Mouse (Mus musculus): ENCODE results near the gene Cdpf1. TPM values are rescaled to one million over a fixed set of nuclear protein-coding genes. Genes with fewer than 3 reads are reported as not detected.

Gene Cdpf1
- total RNA-seq (2023) = 22.3 TPM

DNA sequence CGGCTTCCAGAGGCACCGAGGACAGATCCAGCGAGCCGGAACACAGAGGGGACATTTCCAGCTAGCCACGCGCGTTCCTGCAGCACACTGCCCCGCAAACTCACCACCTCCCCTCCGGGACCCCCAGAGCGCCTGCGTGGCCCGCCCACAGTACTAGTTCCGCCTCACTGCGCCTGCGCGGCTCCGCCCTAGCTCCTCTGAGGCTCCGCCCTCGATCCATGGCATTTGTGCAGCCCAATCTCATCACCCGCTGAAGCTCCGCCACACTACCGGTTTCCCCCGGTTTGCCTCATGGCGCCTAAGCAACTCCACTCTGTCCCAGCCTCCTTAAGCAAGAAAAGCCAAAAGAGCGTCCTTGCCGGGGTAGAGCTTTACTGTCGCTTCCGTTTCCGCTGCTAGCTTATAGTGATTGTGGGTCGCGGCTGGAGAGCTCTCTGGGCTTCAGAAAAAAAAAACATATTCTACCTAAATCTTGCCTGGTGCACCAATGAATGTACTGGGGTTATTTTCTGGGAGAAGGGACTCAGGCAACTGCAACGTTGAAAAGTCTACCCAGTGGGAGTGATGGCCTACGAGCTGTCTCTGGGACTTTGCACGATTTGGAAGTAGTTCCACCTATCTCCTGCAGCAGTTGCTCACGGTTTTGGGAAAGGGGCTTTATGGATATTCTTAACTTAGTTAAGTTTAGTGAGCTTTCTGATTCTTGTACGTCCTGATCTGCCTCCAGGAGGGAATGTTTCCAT lies at the start of gene Cdpf1:
Gene Cdpf1, minus strand, starts transcription at position 163 of the 743 bp plus-strand sequence.

DNA sequence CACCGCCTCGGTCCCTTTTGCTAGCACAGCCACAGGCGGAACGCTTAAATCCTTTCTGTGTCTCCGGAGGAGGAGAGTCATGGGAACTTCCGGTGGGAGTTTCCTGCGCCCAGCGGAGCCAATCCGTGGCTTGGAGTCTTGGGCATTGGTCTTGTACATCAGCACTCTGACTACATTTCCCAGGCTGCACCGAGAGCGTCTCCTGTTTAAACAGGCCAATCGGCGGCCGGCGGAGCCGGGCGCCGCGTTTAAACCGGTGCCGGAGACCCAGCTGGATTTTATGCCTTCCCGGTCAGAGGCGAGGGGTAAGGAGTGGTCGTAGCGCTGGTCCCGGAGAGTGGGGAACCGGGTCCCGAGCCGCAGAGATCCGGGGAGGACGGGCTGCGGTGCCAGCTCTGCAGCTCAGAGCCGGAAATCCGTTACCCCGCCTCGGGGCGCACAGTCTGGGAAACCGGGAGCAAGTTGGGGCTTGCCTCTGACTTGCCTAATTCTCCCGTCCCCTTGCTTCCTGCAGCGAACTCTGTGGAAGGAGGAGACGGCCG lies 48.1 kb upstream of the Cdpf1 start, which contains the start of gene Gtse1:
Gene Gtse1, plus strand, starts transcription at position 256 of the 542 bp plus-strand sequence.

DNA sequence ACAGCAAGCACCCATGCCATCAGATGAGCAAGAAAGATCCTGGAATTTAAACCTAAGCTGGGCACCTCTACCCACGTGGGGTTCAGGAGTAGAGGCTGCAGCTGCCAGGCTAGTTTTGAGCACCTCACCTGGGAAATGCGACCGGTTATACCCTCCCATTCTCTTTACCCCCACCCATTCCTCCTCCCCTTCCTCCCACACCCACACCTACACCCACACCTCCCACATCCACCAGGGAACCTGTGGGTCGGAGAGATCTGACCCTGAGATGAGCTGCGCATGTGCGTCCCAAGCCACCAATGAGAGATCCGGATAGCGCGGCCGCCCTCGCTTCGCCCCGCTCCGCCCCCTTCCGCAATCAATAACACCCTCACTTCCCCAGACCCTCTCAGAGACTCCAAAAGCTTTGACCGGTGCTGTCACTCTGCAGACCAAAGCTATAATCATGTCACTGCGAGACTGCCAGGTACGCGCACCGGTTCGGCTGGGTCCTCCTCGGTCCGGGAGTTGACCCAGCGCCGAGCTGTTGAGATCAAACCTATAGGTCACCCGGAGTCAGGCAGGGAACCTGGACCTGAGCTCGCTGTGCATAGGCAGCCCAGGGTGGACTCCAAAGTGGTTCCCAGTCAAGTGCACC lies 20.6 kb upstream of the Cdpf1 start, which contains the start of gene Ttc38:
Gene Ttc38, plus strand, starts transcription at position 353 of the 637 bp plus-strand sequence.

DNA sequence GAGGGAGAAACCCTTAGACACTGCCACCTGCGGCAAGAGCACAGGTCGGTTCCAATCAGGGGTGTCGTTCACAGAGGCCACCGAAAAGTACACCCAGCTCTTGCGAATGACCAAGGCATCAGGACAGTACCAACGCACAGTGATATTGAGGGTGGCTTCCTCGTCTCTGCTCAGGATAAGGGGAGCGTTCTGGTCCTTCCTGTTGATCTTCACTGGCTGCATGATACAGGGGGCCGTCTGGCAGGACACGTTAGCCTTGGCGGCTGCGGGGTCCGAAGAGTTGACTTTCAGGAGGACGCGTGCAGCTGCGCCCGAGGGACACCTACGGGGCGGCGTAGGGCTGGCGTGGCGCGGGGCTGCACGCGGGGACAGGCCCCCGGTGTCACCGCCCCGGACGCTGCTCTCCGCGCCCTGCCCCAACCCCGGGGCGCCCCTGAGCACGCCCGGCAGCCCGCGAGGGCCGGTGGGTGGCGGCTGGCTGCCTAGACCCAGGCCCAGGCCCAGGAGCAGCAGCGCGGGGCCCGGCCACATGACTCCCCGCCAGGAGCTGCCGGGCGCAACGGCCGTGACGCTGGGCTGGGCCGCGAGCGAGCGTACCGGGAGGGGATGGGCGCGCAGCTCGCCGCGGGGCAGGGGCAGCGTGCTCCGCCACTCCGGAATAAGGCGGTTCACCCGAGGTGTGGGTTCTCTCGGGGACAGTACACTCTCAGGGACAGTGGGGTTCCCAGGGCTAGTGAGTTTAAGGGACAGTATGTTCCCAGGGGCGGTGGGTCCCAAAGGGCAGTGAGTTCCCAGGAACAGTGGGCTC lies 9.9 kb upstream of the Cdpf1 start, which contains the start of gene Pkdrej:
Gene Pkdrej, minus strand, starts transcription at position 532 of the 808 bp plus-strand sequence.

Other genes starting within 250 kb of the Cdpf1 start
- not detected for gene Wnt7b, start 229.2 kb downstream of the Cdpf1 start, total RNA-seq (2023)
- gene Ppara, start 76.7 kb downstream of the Cdpf1 start, total RNA-seq (2023) = not detected
- gene Pkdrej, start 10.0 kb upstream of the Cdpf1 start, total RNA-seq (2023) = not detected
- gene Ttc38, start 20.6 kb upstream of the Cdpf1 start, total RNA-seq (2023) = 16.2 TPM
- gene Gtse1, start 48.0 kb upstream of the Cdpf1 start, total RNA-seq (2023) = 2.4 TPM
- 37.6 TPM for gene Trmu, start 67.6 kb upstream of the Cdpf1 start, total RNA-seq (2023)
- gene Celsr1, start 222.1 kb upstream of the Cdpf1 start, total RNA-seq (2023) = 19.8 TPM
- 145 TPM for gene Gramd4, start 246.0 kb upstream of the Cdpf1 start, total RNA-seq (2023)

All from CD4-positive naive resting alpha-beta T cell, adult 57 days (primary cell).